Mouse (Mus musculus): ENCODE data around the gene 4933416C03Rik.

4933416C03Rik gene

GRCm38 (mm10) chr10:116079396-116079795, 34.3 kb downstream of the 4933416C03Rik start:
- no peak for DNase-seq (ENCODE audit: low read depth, low spot score)

GRCm38 (mm10) chr10:116078636-116079035, 35.1 kb downstream of the 4933416C03Rik start:
- no peak for DNase-seq (ENCODE audit: low read depth, low spot score)

GRCm38 (mm10) chr10:116075954-116076353, 37.8 kb downstream of the 4933416C03Rik start:
- no peak for DNase-seq (ENCODE audit: low read depth, low spot score)

Data from skeletal muscle tissue, adult 2 months (tissue).